Mouse (Mus musculus) ES-E14 (cell line): Measurements from ENCODE around the gene Kdsr.

Experiments used
- CHD2 ChIP-seq: IDR thresholded peaks from 2 replicates; pipeline ENCODE4 v1.6.1; 2014; ENCODE audit warnings: mild to moderate bottlenecking, low read depth, low read length, inconsistent platforms
- HCFC1 ChIP-seq: IDR thresholded peaks from 2 replicates; pipeline ENCODE4 v1.6.1; 2012; ENCODE audit warnings: low read length, inconsistent platforms, borderline replicate concordance; ENCODE audit not compliant: insufficient read depth
- MAFK ChIP-seq: IDR thresholded peaks from 2 replicates; pipeline ENCODE4 v1.6.1; 2014; ENCODE audit warnings: mild to moderate bottlenecking, low read depth, low read length, inconsistent platforms; ENCODE audit not compliant: insufficient read depth
- ZNF384 ChIP-seq: IDR thresholded peaks from 2 replicates; pipeline ENCODE4 v1.6.1; 2012; ENCODE audit warnings: low read depth, low read length, inconsistent platforms

DNA sequence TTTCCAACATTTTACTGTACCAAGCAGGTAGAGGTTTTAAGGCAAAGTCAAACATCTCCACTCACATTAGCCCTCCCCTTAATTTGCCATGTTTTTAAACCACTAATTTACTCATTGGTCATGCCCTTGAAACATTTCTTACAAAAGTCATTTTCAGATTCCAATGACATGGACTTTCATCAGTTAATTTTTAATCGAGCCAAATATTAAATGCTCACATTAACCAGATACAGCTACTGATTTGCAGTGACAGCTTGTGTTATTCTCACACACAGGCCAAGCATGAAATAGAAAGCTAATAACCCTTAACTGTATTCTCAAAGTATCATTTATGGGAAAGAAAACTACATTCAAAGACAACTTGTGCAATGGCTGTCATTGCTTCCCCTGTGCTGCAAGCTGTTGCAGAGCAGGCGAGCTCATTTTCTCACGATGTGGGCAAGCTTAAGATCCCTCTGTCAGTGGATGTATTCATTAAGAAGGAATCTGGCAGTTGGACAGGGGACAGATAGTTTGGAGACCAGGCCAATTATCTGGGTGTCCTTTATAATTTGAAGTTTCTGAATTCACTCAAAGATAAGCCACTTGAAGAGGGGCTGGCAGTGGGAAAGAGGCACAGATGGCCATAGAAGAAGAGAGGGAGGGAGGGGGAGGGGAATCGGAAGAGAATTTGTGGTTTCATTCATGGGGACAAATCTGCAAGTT is 56.9 kb downstream of the Kdsr start:
- TF ChIP-seq ZNF384: no peak
- TF ChIP-seq HCFC1: no peak
- TF ChIP-seq CHD2: no peak
- TF ChIP-seq MAFK: no peak
